Mouse (Mus musculus) embryonic facial prominence, embryonic 12.5 days (tissue): ENCODE results near the gene Mrpl55. TPM values are rescaled to one million over a fixed set of nuclear protein-coding genes. Genes with fewer than 3 reads are reported as not detected.
A peak's percentile ranks its signal among the peaks of the same experiment; 100 is the strongest.

Experiments used
- ATAC-seq: fragments of 200-750 bp; cut with Nextera tagmentation; 2 replicates; pipeline ENCODE4 v1.8.0; 2017; ENCODE audit not compliant: insufficient number of reproducible peaks, insufficient read depth, low FRiP score, low TSS enrichment
- H3K27ac ChIP-seq: fragments of 300-500 bp; sonication (generic); 2 replicates; pipeline ENCODE4 v1.5.1; 2016; ENCODE audit warnings: mild to moderate bottlenecking
- H3K27me3 ChIP-seq: fragments of 300-500 bp; sonication (generic); 2 replicates; pipeline ENCODE4 v1.6.1; 2016; ENCODE audit warnings: mild to moderate bottlenecking, moderate library complexity
- H3K36me3 ChIP-seq: fragments of 300-500 bp; sonication (generic); 2 replicates; pipeline ENCODE4 v1.6.1; 2016; ENCODE audit warnings: mild to moderate bottlenecking
- H3K4me1 ChIP-seq: fragments of 300-500 bp; sonication (generic); 2 replicates; pipeline ENCODE4 v1.6.1; 2016
- H3K4me2 ChIP-seq: fragments of 300-500 bp; sonication (generic); replicated peaks from 2 replicates; pipeline ENCODE4 v1.6.1; 2016; ENCODE audit warnings: mild to moderate bottlenecking, moderate library complexity
- H3K4me3 ChIP-seq: fragments of 300-500 bp; sonication (generic); 2 replicates; pipeline ENCODE4 v1.5.1; 2016; ENCODE audit warnings: mild to moderate bottlenecking
- H3K9ac ChIP-seq: fragments of 300-500 bp; sonication (generic); 2 replicates; pipeline ENCODE4 v1.6.1; 2016; ENCODE audit warnings: mild to moderate bottlenecking, moderate library complexity
- H3K9me3 ChIP-seq: fragments of 300-500 bp; sonication (generic); 2 replicates; pipeline ENCODE4 v1.6.1; 2016; ENCODE audit warnings: mild to moderate bottlenecking, moderate library complexity
- WGBS: fragments of 180-500 bp; shearing (Covaris S2); methylation state at CpG from one replicate; pipeline ENCODE4 v1.1.7; 2016; 5-methylcytosine and 5-hydroxymethylcytosine counted together
- polyA plus RNA-seq: library from polyadenylated mRNA; unstranded; fragments of >200 nt; fragmentation: Nextera tagmentation; extraction: Ambion mirVana; gene quantifications from 2 replicates; pipeline ENCODE4 v1.2.1, GENCODE M21; 2016

Gene Mrpl55
- polyA plus RNA-seq = 90.9 and 98.5 TPM in 2 replicates

DNA sequence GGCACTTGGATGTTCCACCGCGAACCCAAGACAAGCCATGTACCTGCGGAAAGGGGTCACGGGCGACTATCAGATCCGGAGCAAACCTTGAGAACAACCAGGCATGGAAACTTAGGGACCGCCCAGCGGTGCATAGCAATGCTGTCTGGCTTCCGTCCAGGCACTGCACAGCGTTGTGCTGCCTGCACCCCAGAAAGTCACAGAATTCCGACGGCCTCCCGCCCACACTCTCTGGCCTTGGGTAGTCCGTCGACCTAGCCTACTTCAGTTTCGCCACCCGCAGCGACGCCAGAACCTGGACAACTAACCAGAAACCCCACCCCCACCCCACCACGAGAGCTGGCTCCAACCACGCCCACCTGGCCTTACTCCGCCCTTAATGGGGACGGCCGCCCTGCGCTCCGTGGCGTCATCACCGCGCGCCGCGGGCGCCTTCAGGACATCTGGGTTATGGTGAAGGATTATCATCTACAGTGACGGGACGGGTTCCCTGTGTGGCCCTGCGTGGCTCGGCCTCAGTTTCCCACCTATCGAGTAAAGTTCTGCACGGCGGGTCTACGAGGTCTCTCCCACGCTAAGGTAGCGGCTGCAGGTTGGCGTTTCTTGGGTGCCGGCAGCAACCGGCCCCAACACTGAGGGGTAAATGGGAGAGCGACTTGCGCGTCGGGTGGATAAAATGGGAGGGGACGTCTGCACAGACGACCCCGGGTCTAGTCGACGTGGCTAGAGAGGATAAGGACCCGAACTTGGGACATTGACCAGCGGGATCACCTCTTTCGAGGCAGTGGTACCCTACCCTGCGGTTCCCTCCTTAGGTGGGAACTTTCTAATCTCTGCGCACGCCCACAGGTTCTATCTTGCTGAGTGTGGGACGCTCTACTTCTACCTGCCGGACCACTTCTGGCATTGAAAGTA is at the start of gene Mrpl55:
Gene Mrpl55 (plus strand): TSS at position 406 of the 915 bp plus-strand sequence.
- peak; percentile 87 for ATAC-seq
- Histone ChIP-seq H3K4me1 (peaks cover 14% of the 10 kb centered on the region), H3K4me3 (peak within 1 kb of the TSS; percentile 89), H3K36me3 (peaks cover 40% of the 10 kb centered on the region), H3K9ac (peak within 1 kb of the TSS; percentile 78), H3K4me2 (peak within 1 kb of the TSS; percentile 73), H3K27me3 (no peaks in the 10 kb centered on the region), H3K9me3 (no peaks in the 10 kb centered on the region), H3K27ac (peak within 1 kb of the TSS; percentile 72)
- under 1% methylated on average over 63 of the region's 63 CpGs for WGBS

GRCm38 (mm10) chr11:59154220-59154619 is 48.1 kb upstream of the Mrpl55 start:
- WGBS = 85% methylated on average over 7 of the region's 7 CpGs
- H3K9me3 ChIP-seq = no peaks in the 10 kb centered on the region
- H3K27me3 ChIP-seq = no peaks in the 10 kb centered on the region
- no peaks in the 10 kb centered on the region for H3K4me1 ChIP-seq
- no peak overlapping the region for H3K4me2 ChIP-seq
- H3K36me3 ChIP-seq = peaks cover 16% of the 10 kb centered on the region; the same call in 1 of the 2 replicates
- ATAC-seq = no peak
- no peak overlapping the region for H3K9ac ChIP-seq
- H3K27ac ChIP-seq = no peak overlapping the region
- no peak overlapping the region for H3K4me3 ChIP-seq

DNA sequence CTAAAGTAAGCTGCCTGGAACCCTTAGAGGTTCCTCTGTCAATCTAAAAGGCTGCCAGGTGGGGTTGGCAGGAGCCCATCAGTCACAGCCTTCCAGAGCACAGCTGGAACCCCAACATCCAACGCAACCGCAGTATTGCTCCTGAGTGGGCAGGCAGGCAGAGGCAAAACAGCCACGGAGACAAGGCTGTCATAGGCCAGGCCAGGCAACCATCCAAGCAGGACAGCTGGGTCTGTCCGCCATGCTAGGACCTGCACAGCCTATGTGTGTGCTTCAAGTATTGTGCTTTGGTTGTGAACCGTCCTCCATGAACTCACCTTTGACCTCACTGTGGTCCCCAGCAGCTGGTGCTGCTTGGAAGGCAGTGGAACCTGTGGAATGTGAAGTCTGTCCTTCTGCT is 46.4 kb upstream of the Mrpl55 start:
- no peak overlapping the region for H3K27ac ChIP-seq
- ATAC-seq = no peak
- H3K4me1 ChIP-seq = no peaks in the 10 kb centered on the region
- no peaks in the 10 kb centered on the region for H3K27me3 ChIP-seq
- H3K4me2 ChIP-seq = no peak overlapping the region
- WGBS = 87% methylated on average over 5 of the region's 5 CpGs
- no peak overlapping the region for H3K4me3 ChIP-seq
- no peak overlapping the region for H3K9ac ChIP-seq
- H3K36me3 ChIP-seq = peaks cover 16% of the 10 kb centered on the region; the same call in 1 of the 2 replicates
- no peaks in the 10 kb centered on the region for H3K9me3 ChIP-seq

DNA sequence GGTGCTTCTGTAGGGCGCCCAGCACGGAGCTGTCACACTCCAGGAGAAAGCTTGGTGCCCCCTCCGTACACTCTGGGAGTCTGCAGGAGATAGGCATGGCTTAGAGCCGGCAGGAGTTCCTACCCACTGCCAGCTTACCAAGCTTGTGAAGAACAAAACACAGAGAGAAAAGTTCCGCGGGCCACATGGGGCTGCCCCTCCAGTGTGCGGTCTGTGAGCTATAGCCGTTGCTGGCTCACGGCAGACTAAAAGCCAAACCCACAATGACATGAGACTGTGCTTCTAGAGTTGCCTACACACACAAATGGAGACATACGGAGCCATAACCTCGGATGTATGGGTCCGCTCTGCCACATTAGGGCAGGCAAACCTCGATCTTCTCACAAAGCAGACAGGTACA is 43.2 kb upstream of the Mrpl55 start:
- 92% methylated on average over 13 of the region's 13 CpGs for WGBS
- Histone ChIP-seq H3K36me3 (peaks cover 16% of the 10 kb centered on the region; the same call in 1 of the 2 replicates), H3K27me3 (no peaks in the 10 kb centered on the region), H3K4me1 (peaks cover 10% of the 10 kb centered on the region; the same call in 1 of the 2 replicates), H3K4me3 (no peak overlapping the region), H3K27ac (no peak overlapping the region), H3K9ac (no peak overlapping the region), H3K4me2 (no peak overlapping the region), H3K9me3 (no peaks in the 10 kb centered on the region)
- no peak for ATAC-seq

DNA sequence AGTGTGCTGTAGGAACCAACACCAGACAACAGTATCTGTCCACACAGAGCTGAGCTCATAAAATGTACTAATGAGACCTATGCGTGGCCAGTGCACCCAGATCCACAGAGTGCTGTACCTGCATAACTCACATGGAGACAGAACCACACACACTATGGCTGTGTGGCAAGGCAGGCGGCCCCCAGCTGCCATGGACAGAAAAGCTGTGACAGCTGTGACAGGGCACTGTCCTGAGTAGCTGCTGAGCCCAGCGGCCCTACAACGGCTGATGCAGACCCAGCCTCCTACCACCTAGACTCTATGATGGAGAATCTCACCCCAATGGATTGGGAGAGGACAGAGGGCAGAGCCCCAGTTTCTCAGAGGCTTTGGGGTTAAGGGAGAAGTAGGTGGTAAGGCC is 42.7 kb upstream of the Mrpl55 start:
- no peak for ATAC-seq
- Histone ChIP-seq H3K36me3 (peaks cover 16% of the 10 kb centered on the region; the same call in 1 of the 2 replicates), H3K4me3 (no peak overlapping the region), H3K27me3 (no peaks in the 10 kb centered on the region), H3K9me3 (no peaks in the 10 kb centered on the region), H3K4me1 (peaks cover 12% of the 10 kb centered on the region; the same call in 1 of the 2 replicates), H3K27ac (no peak overlapping the region), H3K9ac (no peak overlapping the region), H3K4me2 (no peak overlapping the region)
- 90% methylated on average over 4 of the region's 4 CpGs for WGBS

DNA sequence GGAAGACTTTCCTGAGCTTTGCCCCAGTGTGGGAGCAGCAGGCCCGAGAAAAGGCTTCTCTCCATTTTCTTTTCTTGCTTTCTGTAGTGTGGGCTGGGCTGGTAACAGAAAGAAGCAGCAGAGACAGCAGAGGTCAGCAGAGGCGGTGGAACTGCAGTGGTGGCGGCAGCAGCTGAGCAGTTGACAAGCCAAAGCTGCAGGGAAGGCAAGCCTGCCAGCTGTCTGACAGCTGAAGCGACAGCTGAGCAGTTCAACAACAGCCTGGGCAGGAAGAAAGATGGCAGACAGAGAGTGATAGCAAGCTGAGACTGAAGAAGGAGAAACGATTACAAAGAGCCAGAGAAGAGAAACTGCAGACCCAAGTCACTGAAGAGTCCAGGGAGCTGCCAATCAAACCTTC is 40.9 kb upstream of the Mrpl55 start:
- 81% methylated on average over 5 of the region's 5 CpGs for WGBS
- peaks cover 12% of the 10 kb centered on the region; the same call in 1 of the 2 replicates for H3K4me1 ChIP-seq
- no peak overlapping the region for H3K9ac ChIP-seq
- no peak overlapping the region for H3K4me2 ChIP-seq
- H3K27ac ChIP-seq = no peak overlapping the region
- no peak for ATAC-seq
- H3K27me3 ChIP-seq = no peaks in the 10 kb centered on the region
- no peak overlapping the region for H3K4me3 ChIP-seq
- H3K36me3 ChIP-seq = peaks cover 8% of the 10 kb centered on the region; the same call in 1 of the 2 replicates
- no peaks in the 10 kb centered on the region for H3K9me3 ChIP-seq

DNA sequence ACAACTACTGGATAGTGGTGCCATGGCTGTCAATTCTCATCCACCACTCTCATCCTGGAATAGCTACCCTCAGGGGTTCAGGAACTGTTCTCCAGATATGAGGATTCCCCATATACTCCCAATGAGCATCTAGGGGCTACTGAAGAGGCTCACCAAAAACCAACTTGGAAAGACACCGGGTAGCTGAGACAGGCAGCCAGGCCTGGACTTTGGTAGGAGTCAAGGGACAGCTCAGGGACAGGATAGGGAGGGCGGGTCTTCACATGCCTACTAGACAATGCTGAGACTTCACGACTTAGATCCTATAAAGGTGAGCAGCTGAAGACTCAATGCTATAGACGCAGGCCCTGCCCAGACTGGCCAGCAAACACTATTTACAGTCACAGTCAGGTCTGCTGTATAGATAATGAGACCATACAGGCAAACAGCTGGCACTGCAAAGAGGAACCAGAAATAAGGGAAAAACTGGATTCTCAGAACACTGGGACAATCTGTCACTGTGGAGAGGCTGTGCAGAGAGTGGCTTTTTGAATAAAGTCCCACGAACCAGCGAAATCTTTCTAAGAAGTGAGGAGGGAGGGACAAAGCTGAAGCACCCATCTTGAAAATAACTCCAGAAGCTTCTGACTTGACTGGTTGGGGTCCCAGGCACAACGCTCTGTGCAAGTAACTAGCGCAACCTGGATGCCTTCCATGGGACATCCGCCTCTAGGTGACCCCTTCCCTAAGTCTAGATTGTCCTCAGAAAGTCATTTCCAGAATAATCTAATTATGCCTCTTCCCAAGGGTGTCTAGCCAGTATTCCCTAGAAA is 39.6 kb upstream of the Mrpl55 start:
- H3K4me1 ChIP-seq = peaks cover 12% of the 10 kb centered on the region; the same call in 1 of the 2 replicates
- H3K9me3 ChIP-seq = no peaks in the 10 kb centered on the region
- peak overlapping the region; percentile 43 for H3K9ac ChIP-seq
- H3K27me3 ChIP-seq = no peaks in the 10 kb centered on the region
- 0 out of 2 replicates have a peak, but pooled peaks have one; percentile 8 for ATAC-seq
- 0 out of 2 replicates have a peak overlapping the region, but pooled peaks have one; percentile 50 for H3K27ac ChIP-seq
- H3K4me3 ChIP-seq = peak overlapping the region; percentile 79
- peaks cover 6% of the 10 kb centered on the region; the same call in 1 of the 2 replicates for H3K36me3 ChIP-seq
- peak overlapping the region; percentile 53 for H3K4me2 ChIP-seq
- WGBS = 68% methylated on average over 9 of the region's 9 CpGs

- H3K9me3 ChIP-seq = no peaks in the 10 kb centered on the region
- H3K27ac ChIP-seq = peak within 1 kb of the TSS; percentile 98
- H3K4me1 ChIP-seq = peaks cover 12% of the 10 kb centered on the region; the same call in 1 of the 2 replicates
- WGBS = 3% methylated on average over 52 of the region's 68 CpGs
- H3K9ac ChIP-seq = peak within 1 kb of the TSS; percentile 87
- peak; percentile 96 for ATAC-seq
- peak within 1 kb of the TSS; percentile 53 for H3K4me2 ChIP-seq
- no peaks in the 10 kb centered on the region; the same call in 1 of the 2 replicates for H3K36me3 ChIP-seq
- H3K27me3 ChIP-seq = no peaks in the 10 kb centered on the region
- H3K4me3 ChIP-seq = peak within 1 kb of the TSS; percentile 79
Measured at GRCm38 (mm10) chr11:59163255-59164236, 38.7 kb upstream of the Mrpl55 start, which contains the start of gene Iba57. Gene Iba57, minus strand, starts transcription at chr11:59163739.

- no peaks in the 10 kb centered on the region for H3K36me3 ChIP-seq
- 83% methylated on average over 9 of the region's 9 CpGs for WGBS
- peak overlapping the region; percentile 53 for H3K4me2 ChIP-seq
- no peak overlapping the region for H3K9ac ChIP-seq
- no peaks in the 10 kb centered on the region for H3K9me3 ChIP-seq
- no peaks in the 10 kb centered on the region for H3K27me3 ChIP-seq
- H3K4me1 ChIP-seq = peaks cover 12% of the 10 kb centered on the region; the same call in 1 of the 2 replicates
- peak overlapping the region; percentile 79; the same call in 1 of the 2 replicates for H3K4me3 ChIP-seq
- no peak for ATAC-seq
- no peak overlapping the region for H3K27ac ChIP-seq
Measured at GRCm38 (mm10) chr11:59164384-59164783, 37.9 kb upstream of the Mrpl55 start.

DNA sequence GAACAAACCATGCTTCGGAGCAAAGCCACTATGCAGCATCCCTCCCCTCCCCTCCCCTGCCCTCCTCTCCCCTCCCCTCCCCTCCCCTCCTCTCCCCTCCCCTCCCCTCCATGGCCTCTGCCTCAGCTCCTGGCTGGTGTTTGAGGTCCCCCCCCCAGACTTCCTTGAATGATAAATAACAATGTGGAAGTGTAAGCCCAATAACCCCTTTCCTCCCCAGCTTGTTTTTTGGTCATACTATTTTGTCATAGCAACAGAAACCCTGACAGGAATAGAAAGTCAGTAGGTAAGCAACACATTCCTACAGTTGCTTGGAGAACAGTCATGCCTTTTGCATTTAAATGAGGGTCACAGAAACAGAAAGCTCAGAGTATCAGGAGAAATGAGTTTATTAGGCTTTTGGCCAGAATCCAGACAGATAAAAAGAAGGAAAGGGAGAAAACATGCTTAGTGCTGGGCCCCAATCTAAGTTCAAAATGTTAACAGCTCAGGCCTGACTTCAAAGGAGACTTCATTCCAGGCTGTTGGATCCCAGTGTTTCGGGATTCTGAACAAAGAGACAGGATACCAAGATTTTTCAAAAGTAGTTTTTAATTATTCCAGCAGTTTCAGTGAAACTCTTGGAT is 36.6 kb upstream of the Mrpl55 start:
- ATAC-seq = no peak

More for the DNA sequence above, 36.6 kb upstream of the Mrpl55 start:
- Histone ChIP-seq H3K9me3 (no peaks in the 10 kb centered on the region), H3K27me3 (no peaks in the 10 kb centered on the region), H3K4me2 (no peak overlapping the region), H3K36me3 (no peaks in the 10 kb centered on the region), H3K4me1 (peaks cover 12% of the 10 kb centered on the region; the same call in 1 of the 2 replicates), H3K4me3 (no peak overlapping the region), H3K27ac (no peak overlapping the region), H3K9ac (no peak overlapping the region)
- 78% methylated on average over 2 of the region's 2 CpGs for WGBS
